Mouse (Mus musculus): ENCODE measurements around the gene Txnl4b.

- peak; percentile 33 for TF ChIP-seq CTCF (IDR thresholded peaks at IDR 0.05; ENCODE audit: extremely low read depth, insufficient read depth, low read length)
- no peak for TF ChIP-seq POLR2A (IDR thresholded peaks at IDR 0.05; ENCODE audit: extremely low read depth, insufficient read depth, low read length)
Observed at GRCm38 (mm10) chr8:109551663-109552062, 14.0 kb upstream of the Txnl4b start.
